Mouse (Mus musculus): ENCODE data around the gene Epb41.

The Epb41 gene

DNA sequence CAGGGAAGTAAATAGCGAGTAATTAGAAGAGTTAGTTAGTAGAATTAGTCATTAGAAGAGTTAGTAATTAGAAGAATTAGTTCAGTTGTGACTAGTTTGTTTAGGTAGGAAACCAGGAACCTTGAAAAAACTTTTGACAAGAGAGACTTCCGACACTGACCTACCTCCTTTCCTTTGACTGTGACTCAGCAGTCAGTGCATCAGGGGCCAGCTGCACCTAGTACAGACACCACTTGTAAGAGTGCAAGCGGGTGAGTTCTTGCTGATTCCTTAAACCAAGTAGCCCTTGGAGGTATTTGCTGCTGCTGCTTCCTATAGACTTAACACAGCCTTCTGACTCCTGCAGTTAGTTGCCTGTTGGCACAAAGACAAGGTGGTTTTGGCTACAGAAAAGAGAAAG, 184.4 kb downstream of the Epb41 start:
- DNase-seq (ENCODE audit: low spot score in 2 of 2), result no peak

DNA sequence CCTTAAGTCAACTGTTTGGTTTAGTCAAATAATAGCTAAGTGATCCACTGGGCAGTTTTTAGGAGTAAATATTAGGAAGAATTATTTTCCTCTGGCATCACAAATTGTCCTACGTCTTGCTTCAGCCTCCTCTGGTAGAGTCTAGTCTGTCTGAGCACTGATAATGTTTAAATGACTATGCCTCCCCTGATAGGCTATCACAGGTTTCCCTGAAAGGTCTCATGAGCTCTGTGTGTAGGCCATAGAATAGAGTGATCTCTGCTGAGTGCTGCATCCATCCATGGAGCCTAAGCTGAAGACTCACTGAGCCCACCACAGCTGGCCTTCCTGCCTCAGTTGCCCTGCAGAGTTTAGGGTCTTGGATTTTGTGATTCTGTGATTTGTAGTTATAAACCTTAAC, 186.6 kb downstream of the Epb41 start:
- no peak for DNase-seq (ENCODE audit: low spot score in 2 of 2)

DNA sequence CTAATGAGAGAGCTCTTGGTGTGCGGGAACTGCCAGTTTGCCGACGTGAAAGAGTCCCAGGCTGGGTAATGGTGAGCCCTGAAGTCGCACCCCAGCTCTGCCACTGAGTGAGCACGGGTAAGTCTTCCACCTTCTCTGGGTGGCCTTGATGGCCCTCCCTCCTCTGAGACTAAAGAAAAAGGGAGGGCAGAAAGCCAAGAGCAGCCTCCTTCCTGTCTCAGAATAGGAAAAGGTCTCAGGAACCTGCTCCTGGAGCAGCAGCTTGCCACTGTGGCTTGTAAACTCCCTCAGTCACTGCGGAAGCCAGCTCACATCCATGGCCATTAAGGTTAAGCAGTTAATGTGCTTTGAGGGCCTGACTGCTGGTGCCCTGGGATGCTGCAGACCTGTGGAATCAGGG, 189.7 kb downstream of the Epb41 start:
- no peak for DNase-seq (ENCODE audit: low spot score in 2 of 2)

DNA sequence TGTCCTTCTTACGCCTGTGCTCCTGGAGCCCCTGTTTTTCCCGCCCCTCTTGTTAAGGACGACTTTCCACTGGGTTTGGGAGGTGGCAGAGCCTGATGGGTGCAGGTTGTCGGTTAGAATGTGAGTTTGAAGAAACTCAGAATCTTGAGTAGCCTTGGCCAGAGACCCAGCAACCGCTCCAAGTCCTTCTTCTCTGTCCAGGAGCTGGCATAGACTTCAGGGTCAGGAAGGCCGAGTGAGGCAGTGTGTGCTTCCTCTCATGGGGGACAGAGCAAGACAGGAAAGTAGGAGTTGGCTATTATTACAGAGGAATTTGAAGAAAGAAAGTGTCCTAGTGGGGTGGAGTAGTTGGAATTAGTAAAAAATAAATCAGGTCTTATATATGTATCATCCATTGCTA, 191.6 kb downstream of the Epb41 start:
- DNase-seq (ENCODE audit: low spot score in 2 of 2), result no peak

DNA sequence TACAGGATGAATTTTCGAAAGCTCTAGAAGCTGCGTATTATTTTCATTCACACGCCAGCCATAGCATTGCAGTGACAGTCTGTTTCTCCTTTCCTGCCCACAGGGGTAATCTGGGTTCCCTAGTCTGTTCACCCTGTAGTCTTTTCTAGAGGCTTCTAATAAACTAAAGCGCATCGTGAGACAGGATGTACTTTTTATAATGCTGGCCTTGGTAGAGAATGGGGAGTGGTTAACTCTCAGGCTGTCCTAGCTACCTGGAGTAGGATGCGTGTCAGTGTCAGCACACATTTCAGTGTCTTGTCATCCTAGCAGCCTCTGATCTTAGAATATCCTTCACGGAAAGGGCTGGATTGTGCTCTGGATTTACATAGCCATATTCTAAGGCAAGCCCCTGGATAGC, 193.8 kb downstream of the Epb41 start:
- DNase-seq (ENCODE audit: low spot score in 2 of 2), result no peak

DNA sequence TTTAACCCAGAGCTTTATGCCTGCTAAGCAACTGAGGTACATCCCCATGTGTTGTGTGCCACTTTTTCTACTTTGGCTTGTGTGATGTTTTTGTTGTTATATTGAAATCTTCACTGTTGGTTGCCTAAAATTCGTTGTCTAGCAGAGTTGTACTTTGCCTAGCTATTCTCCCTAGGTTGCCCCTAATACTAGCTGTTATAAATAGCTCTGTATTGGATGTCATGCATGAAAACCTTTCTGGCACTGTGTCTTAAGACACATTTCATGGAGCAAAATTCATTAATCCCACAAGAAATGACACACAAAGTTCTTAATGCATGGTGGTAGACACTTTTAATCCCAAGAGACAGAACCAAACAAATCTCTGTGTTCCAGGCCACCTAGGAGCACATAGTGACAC, 195.4 kb downstream of the Epb41 start:
- no peak for DNase-seq (ENCODE audit: low spot score in 2 of 2)

DNA sequence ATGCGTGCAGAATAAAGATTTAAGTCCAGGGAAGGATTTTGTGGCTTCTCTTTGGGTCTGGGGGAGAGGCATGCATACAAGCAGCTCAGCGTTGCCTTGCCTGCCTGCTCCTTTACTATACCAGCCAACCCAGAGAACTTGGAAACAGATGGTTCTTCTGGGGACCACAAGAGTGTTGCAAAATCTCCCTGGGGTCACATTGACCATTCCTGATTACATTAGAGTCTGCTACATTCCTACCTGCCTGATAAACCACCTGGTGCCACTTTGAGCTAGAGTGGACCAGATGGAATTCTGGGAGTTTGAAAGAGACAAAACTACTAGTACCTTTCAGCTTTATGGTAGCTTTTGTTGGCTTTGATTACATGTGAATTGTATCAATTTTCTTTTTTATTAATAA, 198.3 kb downstream of the Epb41 start:
- no peak for DNase-seq (ENCODE audit: low spot score in 2 of 2)

DNA sequence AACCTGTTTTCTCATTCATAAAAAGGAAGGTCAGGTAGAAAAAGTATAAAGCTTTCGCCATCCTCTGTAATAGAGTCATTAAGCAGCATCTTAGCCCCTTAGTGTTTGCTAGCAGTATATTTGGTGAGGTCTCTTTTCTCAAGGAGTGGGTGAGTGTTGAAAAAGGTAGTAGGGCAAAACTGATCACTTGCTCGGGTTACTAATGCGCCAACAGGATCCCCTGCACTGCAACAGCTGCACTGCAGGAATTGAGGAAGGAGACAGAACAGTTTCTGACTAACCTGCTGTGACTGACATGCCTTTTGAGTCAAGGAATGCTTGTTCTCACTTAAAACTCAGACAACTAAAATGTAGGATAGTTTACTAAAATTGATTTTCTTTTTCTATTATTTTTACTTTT, 199.9 kb downstream of the Epb41 start:
- DNase-seq (ENCODE audit: low spot score in 2 of 2), result no peak

DNA sequence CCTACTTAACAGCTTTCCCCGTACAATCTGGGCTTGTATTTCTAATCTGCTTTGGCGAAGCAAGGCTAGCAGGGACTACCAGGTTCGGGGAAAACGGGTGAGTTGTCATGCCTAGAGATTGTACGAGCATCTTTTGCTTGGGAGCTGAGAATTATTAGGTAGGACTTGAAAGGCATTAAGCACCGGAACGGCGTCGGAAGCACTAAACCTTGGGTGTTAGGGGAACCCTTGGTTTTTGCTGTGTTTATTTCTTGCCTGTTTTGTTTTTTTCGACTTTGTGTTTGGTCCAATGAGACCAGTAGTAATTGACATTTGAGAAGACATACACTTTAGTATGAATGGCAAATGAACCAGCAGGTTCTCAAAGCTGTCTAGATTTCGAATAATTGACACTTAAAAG, 200.6 kb downstream of the Epb41 start:
- no peak for DNase-seq (ENCODE audit: low spot score in 2 of 2)

DNA sequence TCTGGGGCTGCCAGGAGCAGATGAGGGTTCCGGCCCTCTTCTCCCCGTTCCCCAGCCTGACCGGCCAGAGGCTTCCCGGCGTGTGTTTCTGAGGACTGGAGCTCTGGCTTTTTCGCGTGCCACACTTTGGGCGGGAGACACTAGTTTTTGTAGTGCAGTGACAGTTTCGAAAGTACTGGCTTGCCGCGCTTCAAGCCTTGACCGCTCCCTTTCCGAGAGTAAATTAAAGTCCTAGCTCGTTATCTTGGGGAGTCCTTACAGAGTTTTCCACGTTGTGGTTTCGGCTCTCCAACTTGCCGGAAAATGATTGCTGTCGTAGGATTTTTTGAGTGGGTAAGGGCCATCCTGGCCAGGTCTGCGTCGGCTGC, 201.0 kb downstream of the Epb41 start:
- DNase-seq (ENCODE audit: low spot score in 2 of 2), result no peak
